Mouse (Mus musculus) intestine, embryonic 14.5 days (tissue): ENCODE measurements around the gene Misp. TPM values are rescaled to one million over a fixed set of nuclear protein-coding genes. Genes with fewer than 3 reads are reported as not detected.

Source experiments
- ATAC-seq: fragments of 200-750 bp; cut with Nextera tagmentation; replicated peaks from 2 replicates; pipeline ENCODE4 v1.8.0; 2017; ENCODE audit warnings: low read depth, moderate number of reproducible peaks, moderate TSS enrichment, moderate library complexity; ENCODE audit not compliant: low FRiP score, low TSS enrichment
- DNase-seq: peaks from one replicate; pipeline ENCODE4 v3.0.0-alpha.2; 2018; ENCODE audit warnings: low spot score
- H3K27ac ChIP-seq: fragments of 300-500 bp; sonication (generic); 2 replicates; pipeline ENCODE4 v1.5.1; 2014; ENCODE audit warnings: low read depth, mild to moderate bottlenecking, control low read depth
- H3K27me3 ChIP-seq: fragments of 300-500 bp; sonication (generic); replicated peaks from 2 replicates; pipeline ENCODE4 v1.6.1; 2014; ENCODE audit warnings: low read length, control low read depth; ENCODE audit not compliant: control insufficient read depth, insufficient read depth
- H3K36me3 ChIP-seq: fragments of 300-500 bp; sonication (generic); 2 replicates; pipeline ENCODE4 v1.6.1; 2014; ENCODE audit warnings: low read length, control low read depth; ENCODE audit not compliant: control insufficient read depth, insufficient read depth
- H3K4me1 ChIP-seq: fragments of 300-500 bp; sonication (generic); replicated peaks from 2 replicates; pipeline ENCODE4 v1.6.1; 2014; ENCODE audit warnings: low read length, control low read depth, mixed read lengths; ENCODE audit not compliant: control insufficient read depth, insufficient read depth
- H3K4me2 ChIP-seq: fragments of 300-500 bp; sonication (generic); 2 replicates; pipeline ENCODE4 v1.6.1; 2014; ENCODE audit warnings: low read length
- H3K4me3 ChIP-seq: fragments of 300-500 bp; sonication (generic); 2 replicates; pipeline ENCODE4 v1.5.1; 2014; ENCODE audit warnings: low read depth, low read length, control low read depth, mixed read lengths
- H3K9ac ChIP-seq: fragments of 300-500 bp; sonication (generic); 2 replicates; pipeline ENCODE4 v1.6.1; 2014; ENCODE audit warnings: mild to moderate bottlenecking, low read length
- H3K9me3 ChIP-seq: fragments of 300-500 bp; sonication (generic); 2 replicates; pipeline ENCODE4 v1.6.1; 2016; ENCODE audit warnings: low read length, control low read depth; ENCODE audit not compliant: control insufficient read depth
- WGBS: fragments of 180-500 bp; shearing (Covaris S2); extraction: QIAGEN DNeasy Blood & Tissue Kit; methylation state at CpG from one replicate; pipeline ENCODE4 v1.1.7; 2014; 5-methylcytosine and 5-hydroxymethylcytosine counted together
- polyA plus RNA-seq: library from polyadenylated mRNA; unstranded; fragments of >200 nt; fragmentation: Nextera tagmentation; extraction: Ambion mirVana; gene quantifications from 2 replicates; pipeline ENCODE4 v1.2.1, GENCODE M21; 2014

Misp gene
- polyA plus RNA-seq, 1 experiment from 2014 or later: 87.9 TPM

- peak; percentile 99 for DNase-seq
- Histone ChIP-seq H3K9me3 (no peaks in the 10 kb centered on the region), H3K4me3 (no peak overlapping the region), H3K27ac (no peak overlapping the region), H3K4me2 (no peak overlapping the region), H3K9ac (no peak overlapping the region), H3K4me1 (0 out of 2 replicates have a peak, but pooled peaks cover under 1% of the 10 kb centered on the region), H3K27me3 (no peaks in the 10 kb centered on the region), H3K36me3 (peaks cover 35% of the 10 kb centered on the region)
- 26% methylated on average over 15 of the region's 15 CpGs for WGBS
- peak; percentile 37; the same call in 1 of the 2 replicates for ATAC-seq
Measured at GRCm38 (mm10) chr10:79811736-79812637, 8.8 kb upstream of the Misp start.

GRCm38 (mm10) chr10:79814271-79814842, 6.4 kb upstream of the Misp start:
- H3K36me3 ChIP-seq: peaks cover 30% of the 10 kb centered on the region
- 83% methylated on average over 5 of the region's 5 CpGs for WGBS
- H3K4me1 ChIP-seq: no peaks in the 10 kb centered on the region
- no peak for ATAC-seq
- no peak overlapping the region for H3K9ac ChIP-seq
- H3K4me2 ChIP-seq: no peak overlapping the region
- H3K27ac ChIP-seq: no peak overlapping the region
- no peak for DNase-seq
- no peaks in the 10 kb centered on the region for H3K27me3 ChIP-seq
- no peaks in the 10 kb centered on the region for H3K9me3 ChIP-seq
- no peak overlapping the region for H3K4me3 ChIP-seq

- WGBS: 84% methylated on average over 12 of the region's 12 CpGs
- H3K4me3 ChIP-seq: no peak overlapping the region
- no peak for DNase-seq
- H3K4me1 ChIP-seq: no peaks in the 10 kb centered on the region
- no peak overlapping the region for H3K27ac ChIP-seq
- no peaks in the 10 kb centered on the region for H3K27me3 ChIP-seq
- peaks cover 29% of the 10 kb centered on the region for H3K36me3 ChIP-seq
- ATAC-seq: no peak
- no peak overlapping the region for H3K4me2 ChIP-seq
- H3K9ac ChIP-seq: no peak overlapping the region
- H3K9me3 ChIP-seq: no peaks in the 10 kb centered on the region
Measured at GRCm38 (mm10) chr10:79815671-79816494, 4.9 kb upstream of the Misp start.

GRCm38 (mm10) chr10:79817111-79817510, 3.7 kb upstream of the Misp start:
- Histone ChIP-seq H3K27ac (no peak overlapping the region), H3K9ac (no peak overlapping the region), H3K4me1 (no peaks in the 10 kb centered on the region), H3K9me3 (no peaks in the 10 kb centered on the region), H3K4me3 (no peak overlapping the region), H3K4me2 (no peak overlapping the region), H3K27me3 (no peaks in the 10 kb centered on the region), H3K36me3 (peaks cover 29% of the 10 kb centered on the region)
- no peak for ATAC-seq
- 67% methylated on average over 2 of the region's 2 CpGs for WGBS
- DNase-seq: no peak

- ATAC-seq (no peak), DNase-seq (no peak)
- no peak overlapping the region for H3K27ac ChIP-seq
- H3K36me3 ChIP-seq: peaks cover 29% of the 10 kb centered on the region
- no peak overlapping the region for H3K4me2 ChIP-seq
- H3K27me3 ChIP-seq: no peaks in the 10 kb centered on the region
- no peaks in the 10 kb centered on the region for H3K9me3 ChIP-seq
- H3K4me1 ChIP-seq: no peaks in the 10 kb centered on the region; the same call in 1 of the 2 replicates
- WGBS: 57% methylated on average over 4 of the region's 4 CpGs
- no peak overlapping the region for H3K4me3 ChIP-seq
- no peak overlapping the region for H3K9ac ChIP-seq
Measured at GRCm38 (mm10) chr10:79818225-79818624, 2.6 kb upstream of the Misp start.

- Histone ChIP-seq H3K9me3 (no peaks in the 10 kb centered on the region), H3K4me3 (no peak overlapping the region), H3K36me3 (peaks cover 25% of the 10 kb centered on the region), H3K4me2 (no peak overlapping the region), H3K9ac (no peak overlapping the region), H3K27ac (no peak overlapping the region), H3K4me1 (no peaks in the 10 kb centered on the region; the same call in 1 of the 2 replicates), H3K27me3 (no peaks in the 10 kb centered on the region)
- WGBS: 90% methylated on average over 17 of the region's 17 CpGs
- DNase-seq: no peak
- ATAC-seq: no peak; the same call in 1 of the 2 replicates
Measured at GRCm38 (mm10) chr10:79819606-79820005, 1.2 kb upstream of the Misp start.

GRCm38 (mm10) chr10:79820277-79820676, 512 bp upstream of the Misp start:
- no peak for ATAC-seq
- Histone ChIP-seq H3K4me3 (no peak overlapping the region), H3K27ac (0 out of 2 replicates have a peak overlapping the region, but pooled peaks have one; percentile 7), H3K9me3 (no peaks in the 10 kb centered on the region), H3K4me2 (no peak overlapping the region), H3K4me1 (no peaks in the 10 kb centered on the region; the same call in 1 of the 2 replicates), H3K36me3 (peaks cover 22% of the 10 kb centered on the region), H3K9ac (no peak overlapping the region), H3K27me3 (no peaks in the 10 kb centered on the region)
- no peak for DNase-seq
- 69% methylated on average over 8 of the region's 8 CpGs for WGBS

GRCm38 (mm10) chr10:79821731-79822130, 942 bp downstream of the Misp start:
- Histone ChIP-seq H3K4me3 (peak overlapping the region; percentile 21; the same call in 1 of the 2 replicates), H3K36me3 (peaks cover 12% of the 10 kb centered on the region), H3K9me3 (no peaks in the 10 kb centered on the region), H3K9ac (peak overlapping the region; percentile 37), H3K4me1 (no peaks in the 10 kb centered on the region; the same call in 1 of the 2 replicates), H3K27ac (peak overlapping the region; percentile 81), H3K27me3 (no peaks in the 10 kb centered on the region), H3K4me2 (peak overlapping the region; percentile 42)
- ATAC-seq (no peak), DNase-seq (no peak)
- WGBS: 89% methylated on average over 12 of the region's 12 CpGs
